23 mouse cellular contexts compared by ENCODE assay signal in genomic region chr7:79159406-79159805, GRCm38 (mm10). TPM values are rescaled to one million over a fixed set of nuclear protein-coding genes. Genes with fewer than 3 reads are reported as not detected.
DNase-seq lines count a peak whose midpoint lies in the region; ATAC-seq and TF ChIP-seq lines count a peak whose summit lies in the region.
"Had no signal": no experiment of that assay in that cellular context is flagged by ENCODE, and none has a peak within 500 bp of the region (broad histone marks: within the 10 kb centered on the region; RNA-seq: fewer than 3 reads in every experiment).

No protein-coding gene starts in this region.

- H3K4me1 ChIP-seq in hindbrain, postnatal 0 days (ENCODE audit: insufficient read depth, low read length): no peaks in the 10 kb centered on the region
- H3K4me1 ChIP-seq in hindbrain, embryonic 16.5 days (ENCODE audit: control insufficient read depth, insufficient read depth, low read depth, low read length): no peaks in the 10 kb centered on the region
- H3K4me1 ChIP-seq in midbrain, postnatal 0 days (ENCODE audit: insufficient read depth, low read length): no peaks in the 10 kb centered on the region
- H3K4me1 ChIP-seq in midbrain, embryonic 10.5 days: no peaks in the 10 kb centered on the region

- 0 out of 2 replicates have a peak, but pooled peaks cover 4% of the 10 kb centered on the region for H3K9me3 ChIP-seq in hindbrain, postnatal 0 days (ENCODE audit: low read length)
- peaks cover 2% of the 10 kb centered on the region; the same call in 1 of the 2 replicates for H3K9me3 ChIP-seq in hindbrain, embryonic 16.5 days (ENCODE audit: control insufficient read depth, low read length)
- H3K9me3 ChIP-seq in midbrain, postnatal 0 days (ENCODE audit: low read length): no peaks in the 10 kb centered on the region
- 0 out of 2 replicates have a peak, but pooled peaks cover 4% of the 10 kb centered on the region for H3K9me3 ChIP-seq in midbrain, embryonic 10.5 days (replicated peaks)
- H3K9me3 ChIP-seq: G1E had no signal

- 38% methylated on average over 1 of the region's 1 CpGs for WGBS in hindbrain, postnatal 0 days
- WGBS in hindbrain, embryonic 16.5 days: 71% methylated on average over 1 of the region's 1 CpGs
- 88% methylated on average over 1 of the region's 1 CpGs for WGBS in midbrain, postnatal 0 days
- 81% methylated on average over 1 of the region's 1 CpGs for WGBS in midbrain, embryonic 10.5 days

- intact Hi-C loops in left cerebral cortex, postnatal 4 days (cut with DNase I): no loop called here
- intact Hi-C loops in left cerebral cortex, postnatal 25 days (cut with DNase I): no loop called here

- ATAC-seq in hindbrain, postnatal 0 days: no peak
- no peak for ATAC-seq in hindbrain, embryonic 16.5 days
- no peak for ATAC-seq in midbrain, postnatal 0 days (ENCODE audit: low FRiP score)
- ATAC-seq: activated CD4-positive, CD25-positive, alpha-beta regulatory T cell, adult 4 months; CD4-positive, CD25-positive, alpha-beta regulatory T cell, adult 4 months; Patski had no signal

- no peak overlapping the region for H3K27ac ChIP-seq in hindbrain, postnatal 0 days
- H3K27ac ChIP-seq in hindbrain, embryonic 16.5 days (ENCODE audit: low read depth, low read length): no peak overlapping the region
- no peak overlapping the region for H3K27ac ChIP-seq in midbrain, postnatal 0 days (ENCODE audit: low read depth, low read length)
- no peak overlapping the region for H3K27ac ChIP-seq in midbrain, embryonic 10.5 days (replicated peaks)

- no peak for TF ChIP-seq CTCF in hindbrain, postnatal 0 days (IDR thresholded peaks at IDR 0.05; ENCODE audit: low read depth)
- TF ChIP-seq CTCF in midbrain, postnatal 0 days (IDR thresholded peaks at IDR 0.05): no peak

- H3K4me2 ChIP-seq in hindbrain, postnatal 0 days (ENCODE audit: low read depth, low read length): no peak overlapping the region
- no peak overlapping the region for H3K4me2 ChIP-seq in hindbrain, embryonic 16.5 days (ENCODE audit: low read length)
- H3K4me2 ChIP-seq in midbrain, postnatal 0 days (ENCODE audit: low read depth, low read length, poor library complexity, severe bottlenecking): no peak overlapping the region

- H3K36me3 ChIP-seq in hindbrain, postnatal 0 days (ENCODE audit: insufficient read depth, low read length): no peaks in the 10 kb centered on the region
- H3K36me3 ChIP-seq in hindbrain, embryonic 16.5 days (ENCODE audit: control insufficient read depth, insufficient read depth, low read length): no peaks in the 10 kb centered on the region
- no peaks in the 10 kb centered on the region for H3K36me3 ChIP-seq in midbrain, postnatal 0 days (ENCODE audit: insufficient read depth, low read length)
- H3K36me3 ChIP-seq in midbrain, embryonic 10.5 days: no peaks in the 10 kb centered on the region
- H3K36me3 ChIP-seq: G1E had no signal

- peak; percentile 53 to 72 for DNase-seq in cerebellum, postnatal 10 days
- DNase-seq in cerebellum, postnatal 36 days: no peak
- peak; percentile 16 for DNase-seq in hindbrain, postnatal 0 days (ENCODE audit: low spot score)
- DNase-seq in left cerebral cortex, postnatal 4 days: peak; percentile 51
- no peak for DNase-seq in left cerebral cortex, postnatal 25 days (ENCODE audit: low spot score in 2 of 2)
- DNase-seq in midbrain, postnatal 0 days (ENCODE audit: low spot score): peak; percentile 6
- no peak for DNase-seq in midbrain, embryonic 10.5 days (ENCODE audit: low spot score)
- DNase-seq: adrenal gland, adult 2 months; adrenal gland, adult 8-10 months; adrenal gland, postnatal 10 days; adrenal gland, postnatal 14 days; adrenal gland, postnatal 25 days; adrenal gland, postnatal 36 days; B cell, adult 2 months; cerebellum, adult 11 months; cerebellum, adult 11-12 months had no signal

- no peak overlapping the region for H3K9ac ChIP-seq in hindbrain, postnatal 0 days (replicated peaks; ENCODE audit: low read length)
- H3K9ac ChIP-seq in hindbrain, embryonic 16.5 days (ENCODE audit: low read depth, low read length): no peak overlapping the region
- H3K9ac ChIP-seq in midbrain, postnatal 0 days (replicated peaks; ENCODE audit: low read length, poor library complexity, severe bottlenecking): no peak overlapping the region

- H3K27me3 ChIP-seq in hindbrain, postnatal 0 days (ENCODE audit: insufficient read depth, low read length): no peaks in the 10 kb centered on the region
- H3K27me3 ChIP-seq in hindbrain, embryonic 16.5 days (replicated peaks; ENCODE audit: control insufficient read depth, insufficient read depth, low read length): no peaks in the 10 kb centered on the region
- H3K27me3 ChIP-seq in midbrain, postnatal 0 days (ENCODE audit: insufficient read depth, low read length): no peaks in the 10 kb centered on the region
- H3K27me3 ChIP-seq in midbrain, embryonic 10.5 days (ENCODE audit: low read depth, poor library complexity, severe bottlenecking): no peaks in the 10 kb centered on the region
- H3K27me3 ChIP-seq: Patski had no signal

- no peak overlapping the region for H3K4me3 ChIP-seq in hindbrain, postnatal 0 days (ENCODE audit: low read length)
- no peak overlapping the region for H3K4me3 ChIP-seq in hindbrain, embryonic 16.5 days (ENCODE audit: low read length)
- no peak overlapping the region for H3K4me3 ChIP-seq in midbrain, postnatal 0 days (ENCODE audit: low read depth, low read length)
- H3K4me3 ChIP-seq in midbrain, embryonic 10.5 days: no peak overlapping the region

RNA-seq across cellular contexts. Expression of gene Mfge8, which starts 10.5 kb away (rescaled TPM):
- total RNA-seq in hindbrain, postnatal 0 days (2014; rRNA removed): 306 and 331 TPM in 2 replicates
- 306 and 345 TPM in 2 replicates for polyA plus RNA-seq in hindbrain, postnatal 0 days (2015; fragmentation: Nextera tagmentation; extraction: Ambion mirVana)
- polyA plus RNA-seq in hindbrain, embryonic 16.5 days (2015; fragmentation: Nextera tagmentation; extraction: Ambion mirVana): 281 and 351 TPM in 2 replicates
- 100 to 1,000 TPM; 136 to 148 TPM for total RNA-seq in left cerebral cortex, postnatal 4 days (2021)
- total RNA-seq in left cerebral cortex, postnatal 25 days (2021): 100 to 1,000 TPM; 170 to 197 TPM
- total RNA-seq in midbrain, postnatal 0 days (2014; rRNA removed): 239 and 278 TPM in 2 replicates
- polyA plus RNA-seq in midbrain, postnatal 0 days (2015; fragmentation: Nextera tagmentation; extraction: Ambion mirVana): 268 and 317 TPM in 2 replicates
- 94.9 and 98.1 TPM in 2 replicates for polyA plus RNA-seq in midbrain, embryonic 10.5 days (2016; fragmentation: Nextera tagmentation; extraction: Ambion mirVana)

RNA-seq across cellular contexts. Expression of gene Hapln3, which starts 28.6 kb away (rescaled TPM):
- total RNA-seq in hindbrain, postnatal 0 days (2014; rRNA removed): 5.7 and 10.0 TPM in 2 replicates
- 2.2 and 2.5 TPM in 2 replicates for polyA plus RNA-seq in hindbrain, postnatal 0 days (2015; fragmentation: Nextera tagmentation; extraction: Ambion mirVana)
- 2.3 and 4.4 TPM in 2 replicates for polyA plus RNA-seq in hindbrain, embryonic 16.5 days (2015; fragmentation: Nextera tagmentation; extraction: Ambion mirVana)
- total RNA-seq in left cerebral cortex, postnatal 4 days (2021): 1 to 10 TPM; 7.9 to 8.2 TPM
- 1 to 10 TPM; 2.4 to 2.9 TPM for total RNA-seq in left cerebral cortex, postnatal 25 days (2021)
- 4.9 and 7.9 TPM in 2 replicates for total RNA-seq in midbrain, postnatal 0 days (2014; rRNA removed)
- polyA plus RNA-seq in midbrain, postnatal 0 days (2015; fragmentation: Nextera tagmentation; extraction: Ambion mirVana): 2.2 and 2.4 TPM in 2 replicates
- polyA plus RNA-seq in midbrain, embryonic 10.5 days (2016; fragmentation: Nextera tagmentation; extraction: Ambion mirVana): 2.7 and 3.2 TPM in 2 replicates
- total RNA-seq: CH12.LX, MEL had no signal
- polyA plus RNA-seq: CD4-positive, CD25-positive, alpha-beta regulatory T cell, adult 4 months; G1E had no signal

Comparison
In these comparisons a context has a peak if more than half of its experiments do, and no peak if none do; other contexts are left out.
1. DNase-seq: peak in cerebellum, postnatal 10 days (2 of 2), hindbrain, postnatal 0 days (single experiment), left cerebral cortex, postnatal 4 days (single experiment) and midbrain, postnatal 0 days (single experiment); none in cerebellum, postnatal 36 days (0 of 2), left cerebral cortex, postnatal 25 days (0 of 2) and midbrain, embryonic 10.5 days (single experiment).